Mouse (Mus musculus) stomach, postnatal 0 days (tissue): ENCODE results near the gene Fam83b.

Source experiments
- CTCF ChIP-seq: IDR thresholded peaks from 2 replicates; pipeline ENCODE4 v1.5.1; 2016; ENCODE audit warnings: antibody characterized with exemption, low read depth, mild to moderate bottlenecking, moderate library complexity
- EP300 ChIP-seq: optimal IDR thresholded peaks from 2 replicates; pipeline ENCODE3; 2016; ENCODE audit warnings: antibody characterized with exemption

DNA sequence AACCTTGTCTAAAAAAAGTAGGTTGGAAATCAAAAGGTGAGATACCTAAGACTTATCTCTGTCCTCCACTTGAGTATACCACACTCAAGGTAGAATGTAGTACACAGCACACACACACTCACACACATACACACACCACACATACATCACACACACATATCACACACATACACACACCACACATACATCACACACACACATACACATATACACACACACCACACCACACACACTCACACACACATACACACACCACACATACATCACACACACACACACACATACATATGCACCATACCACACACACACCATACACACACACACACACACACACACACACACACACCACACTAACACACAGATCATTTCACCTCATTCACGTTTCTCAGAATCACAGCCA lies 2.8 kb downstream of the Fam83b start:
- TF ChIP-seq CTCF = no peak
- TF ChIP-seq EP300 = no peak
